Mouse (Mus musculus) myocyte (in vitro differentiated cells): Measurements from ENCODE around the gene Prkag2. TPM values are rescaled to one million over a fixed set of nuclear protein-coding genes. Genes with fewer than 3 reads are reported as not detected.

Experiments used
- H3K27me3 ChIP-seq: one replicate; pipeline ENCODE4 v1.6.1; 2011; ENCODE audit not compliant: control insufficient read depth, insufficient read depth, insufficient read length
- H3K36me3 ChIP-seq: one replicate; pipeline ENCODE4 v1.6.1; 2011; ENCODE audit not compliant: control insufficient read depth, insufficient read depth
- H3K4me2 ChIP-seq: one replicate; pipeline ENCODE4 v1.6.1; 2011; ENCODE audit warnings: low read depth, control low read depth
- H3K4me3 ChIP-seq: one replicate; pipeline ENCODE4 v1.5.1; 2011; ENCODE audit warnings: mild to moderate bottlenecking, control low read depth, moderate library complexity
- H3K79me2 ChIP-seq: one replicate; pipeline ENCODE4 v1.6.1; 2011; ENCODE audit not compliant: control insufficient read depth, insufficient read depth
- H3ac ChIP-seq: one replicate; pipeline ENCODE4 v1.6.1; 2011; ENCODE audit not compliant: control insufficient read depth, insufficient read length
- CEBPB ChIP-seq: IDR thresholded peaks from 2 replicates; pipeline ENCODE4 v1.6.1; 2011; ENCODE audit warnings: mild to moderate bottlenecking, moderate library complexity; ENCODE audit not compliant: poor library complexity, insufficient read depth, severe bottlenecking
- E2F4 ChIP-seq: IDR thresholded peaks from one replicate; pipeline ENCODE4 v1.6.1; 2011; ENCODE audit warnings: mild to moderate bottlenecking, control low read depth, moderate library complexity; ENCODE audit not compliant: insufficient read depth
- MAX ChIP-seq: IDR thresholded peaks from one replicate; pipeline ENCODE4 v1.6.1; 2011; ENCODE audit warnings: low read depth, mild to moderate bottlenecking, control low read depth
- MYOD1 ChIP-seq, 3 experiments: IDR thresholded peaks; one replicate each; pipeline ENCODE4 v1.6.1; 2011; ENCODE audit warnings: control low read depth in 2 of 3, low read depth in 2 of 3, mild to moderate bottlenecking in 2 of 3, moderate library complexity in 1 of 3; ENCODE audit not compliant: insufficient read length in 2 of 3, control insufficient read depth in 1 of 3
- POLR2A ChIP-seq: IDR thresholded peaks from one replicate; pipeline ENCODE4 v1.6.1; 2011; ENCODE audit warnings: low read depth, mild to moderate bottlenecking, control low read depth, moderate library complexity; ENCODE audit not compliant: insufficient read length
- POLR2AphosphoS2 ChIP-seq: IDR thresholded peaks from one replicate; pipeline ENCODE4 v1.6.1; 2011; ENCODE audit warnings: low read depth, control low read depth; ENCODE audit not compliant: insufficient read length
- REST ChIP-seq: IDR thresholded peaks from one replicate; pipeline ENCODE4 v1.6.1; 2011; ENCODE audit warnings: mild to moderate bottlenecking, control low read depth, moderate library complexity; ENCODE audit not compliant: insufficient read depth, insufficient read length
- SRF ChIP-seq: IDR thresholded peaks from one replicate; pipeline ENCODE4 v1.6.1; 2011; ENCODE audit warnings: low read depth; ENCODE audit not compliant: control insufficient read depth, insufficient read length
- TCF12 ChIP-seq: IDR thresholded peaks from one replicate; pipeline ENCODE4 v1.6.1; 2011; ENCODE audit warnings: mild to moderate bottlenecking, control low read depth; ENCODE audit not compliant: poor library complexity, insufficient read depth, severe bottlenecking
- USF1 ChIP-seq: IDR thresholded peaks from one replicate; pipeline ENCODE4 v1.6.1; 2011; ENCODE audit warnings: low read depth, mild to moderate bottlenecking, control low read depth, moderate library complexity
- polyA plus RNA-seq: library from polyadenylated mRNA; unstranded; fragments of >200 nt; fragmentation: generic; extraction: Trizol; gene quantifications from one replicate; pipeline ENCODE4 v1.2.1, GENCODE M21; 2012; ENCODE audit warnings: missing spikeins

The Prkag2 gene
- polyA plus RNA-seq, 1 experiment = 5.8 TPM

DNA sequence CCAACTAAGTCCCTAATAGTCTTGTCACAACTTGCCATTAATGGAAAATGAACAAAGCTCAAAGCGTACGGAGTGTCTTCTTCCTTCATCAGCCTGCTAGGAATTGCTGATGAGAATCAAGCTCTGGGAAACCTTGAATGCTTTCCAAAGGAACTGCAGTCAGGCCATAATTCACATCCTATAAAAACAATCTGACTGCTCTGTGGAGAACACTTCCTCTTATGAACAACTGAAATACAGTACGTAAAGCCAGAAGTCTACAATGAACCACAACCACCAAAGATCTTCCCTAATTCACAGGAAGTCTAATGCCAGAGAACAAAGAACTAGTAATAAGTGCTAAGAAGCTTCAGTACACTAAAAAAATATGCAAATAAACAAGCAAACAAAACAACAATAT is 286.5 kb downstream of the Prkag2 start:
- no peak overlapping the region for H3K4me2 ChIP-seq
- no peak overlapping the region for H3ac ChIP-seq
- no peak for TF ChIP-seq MYOD1 (IDR thresholded peaks at IDR 0.05; ENCODE audit: control insufficient read depth in 1 of 3, insufficient read length in 2 of 3, low read depth in 2 of 3)
- TF ChIP-seq E2F4 = no peak
- no peak for TF ChIP-seq POLR2AphosphoS2
- TF ChIP-seq TCF12 = no peak
- TF ChIP-seq CEBPB = no peak
- TF ChIP-seq SRF = no peak
- TF ChIP-seq POLR2A = no peak
- TF ChIP-seq REST = no peak
- H3K27me3 ChIP-seq = no peaks in the 10 kb centered on the region
- peaks cover 64% of the 10 kb centered on the region for H3K36me3 ChIP-seq
- H3K79me2 ChIP-seq = peaks cover 40% of the 10 kb centered on the region
- H3K4me3 ChIP-seq = no peak overlapping the region

DNA sequence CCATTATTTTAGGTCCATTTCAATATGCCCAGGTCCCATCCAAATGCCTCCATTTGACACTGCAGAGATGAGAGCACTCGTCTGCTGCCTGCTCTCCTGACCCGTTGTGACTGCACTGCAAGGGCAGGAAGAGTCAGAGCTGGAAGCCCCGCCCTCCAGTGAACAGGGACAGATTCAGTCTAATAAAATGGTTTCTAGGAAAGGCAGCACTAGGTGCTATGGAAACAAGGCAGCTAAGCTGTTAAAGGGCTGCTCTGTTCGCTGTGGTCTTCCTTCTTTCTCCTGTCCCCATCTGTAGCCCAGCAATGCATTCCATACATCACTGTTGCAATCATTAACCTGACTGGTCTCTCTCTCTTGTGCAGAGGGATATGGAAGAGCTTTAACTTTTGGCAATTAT is 287.4 kb downstream of the Prkag2 start:
- H3K27me3 ChIP-seq = no peaks in the 10 kb centered on the region
- TF ChIP-seq USF1 (no peak), REST (no peak), POLR2AphosphoS2 (no peak), TCF12 (no peak), CEBPB (no peak), SRF (no peak), MAX (no peak), POLR2A (no peak)
- peaks cover 72% of the 10 kb centered on the region for H3K36me3 ChIP-seq
- H3ac ChIP-seq = no peak overlapping the region
- H3K79me2 ChIP-seq = peaks cover 31% of the 10 kb centered on the region
- H3K4me2 ChIP-seq = no peak overlapping the region
- H3K4me3 ChIP-seq = no peak overlapping the region

Other genes starting within 250 kb of the Prkag2 start
- gene Galntl5, start 80.8 kb upstream of the Prkag2 start, polyA plus RNA-seq = not detected
- gene Galnt11, start 121.3 kb upstream of the Prkag2 start, polyA plus RNA-seq = 8.7 TPM
- not detected for gene E130116L18Rik, start 122.5 kb upstream of the Prkag2 start, polyA plus RNA-seq